Mouse (Mus musculus) hindbrain, embryonic 14.5 days (tissue): ENCODE data around the gene Hmga1. TPM values are rescaled to one million over a fixed set of nuclear protein-coding genes. Genes with fewer than 3 reads are reported as not detected.
A peak's percentile ranks its signal among the peaks of the same experiment; 100 is the strongest.

ENCODE experiments used
- ATAC-seq: fragments of 200-750 bp; cut with Nextera tagmentation; 2 replicates; pipeline ENCODE4 v1.8.0; 2017; ENCODE audit warnings: moderate number of reproducible peaks, mild to moderate bottlenecking, moderate TSS enrichment, moderate library complexity; ENCODE audit not compliant: low FRiP score
- DNase-seq: peaks from one replicate; pipeline ENCODE4 v3.0.0-alpha.2; 2015; ENCODE audit warnings: low spot score
- H3K27ac ChIP-seq: fragments of 300-500 bp; sonication (generic); 2 replicates; pipeline ENCODE4 v1.5.1; 2014; ENCODE audit warnings: mild to moderate bottlenecking, moderate library complexity
- H3K27me3 ChIP-seq: fragments of 300-500 bp; sonication (generic); 2 replicates; pipeline ENCODE4 v1.6.1; 2014; ENCODE audit warnings: mild to moderate bottlenecking, low read length, mixed read lengths; ENCODE audit not compliant: control insufficient read depth, insufficient read depth
- H3K36me3 ChIP-seq: fragments of 300-500 bp; sonication (generic); replicated peaks from 2 replicates; pipeline ENCODE4 v1.6.1; 2014; ENCODE audit not compliant: control insufficient read depth, insufficient read depth
- H3K4me1 ChIP-seq: fragments of 300-500 bp; sonication (generic); replicated peaks from 2 replicates; pipeline ENCODE4 v1.6.1; 2014; ENCODE audit warnings: antibody characterized with exemption, low read length, mixed read lengths; ENCODE audit not compliant: control insufficient read depth, insufficient read depth
- H3K4me2 ChIP-seq: fragments of 300-500 bp; sonication (generic); replicated peaks from 2 replicates; pipeline ENCODE4 v1.6.1; 2014; ENCODE audit warnings: mild to moderate bottlenecking, moderate library complexity
- H3K4me3 ChIP-seq: fragments of 300-500 bp; sonication (generic); replicated peaks from 2 replicates; pipeline ENCODE4 v1.5.1; 2014; ENCODE audit warnings: mild to moderate bottlenecking, low read length
- H3K9ac ChIP-seq: fragments of 300-500 bp; sonication (generic); 2 replicates; pipeline ENCODE4 v1.6.1; 2014
- H3K9me3 ChIP-seq: fragments of 300-500 bp; sonication (generic); 2 replicates; pipeline ENCODE4 v1.6.1; 2016; ENCODE audit warnings: low read length; ENCODE audit not compliant: control insufficient read depth
- WGBS: fragments of 180-500 bp; shearing (Covaris S2); extraction: QIAGEN DNeasy Blood & Tissue Kit; methylation state at CpG from one replicate; pipeline ENCODE4 v1.1.7; 2014; 5-methylcytosine and 5-hydroxymethylcytosine counted together
- polyA plus RNA-seq: library from polyadenylated mRNA; unstranded; fragments of >200 nt; fragmentation: Nextera tagmentation; extraction: Ambion mirVana; gene quantifications from 2 replicates; pipeline ENCODE4 v1.2.1, GENCODE M21; 2014

Gene Hmga1
- polyA plus RNA-seq, 1 experiment from 2014 or later, result 136 TPM

DNA sequence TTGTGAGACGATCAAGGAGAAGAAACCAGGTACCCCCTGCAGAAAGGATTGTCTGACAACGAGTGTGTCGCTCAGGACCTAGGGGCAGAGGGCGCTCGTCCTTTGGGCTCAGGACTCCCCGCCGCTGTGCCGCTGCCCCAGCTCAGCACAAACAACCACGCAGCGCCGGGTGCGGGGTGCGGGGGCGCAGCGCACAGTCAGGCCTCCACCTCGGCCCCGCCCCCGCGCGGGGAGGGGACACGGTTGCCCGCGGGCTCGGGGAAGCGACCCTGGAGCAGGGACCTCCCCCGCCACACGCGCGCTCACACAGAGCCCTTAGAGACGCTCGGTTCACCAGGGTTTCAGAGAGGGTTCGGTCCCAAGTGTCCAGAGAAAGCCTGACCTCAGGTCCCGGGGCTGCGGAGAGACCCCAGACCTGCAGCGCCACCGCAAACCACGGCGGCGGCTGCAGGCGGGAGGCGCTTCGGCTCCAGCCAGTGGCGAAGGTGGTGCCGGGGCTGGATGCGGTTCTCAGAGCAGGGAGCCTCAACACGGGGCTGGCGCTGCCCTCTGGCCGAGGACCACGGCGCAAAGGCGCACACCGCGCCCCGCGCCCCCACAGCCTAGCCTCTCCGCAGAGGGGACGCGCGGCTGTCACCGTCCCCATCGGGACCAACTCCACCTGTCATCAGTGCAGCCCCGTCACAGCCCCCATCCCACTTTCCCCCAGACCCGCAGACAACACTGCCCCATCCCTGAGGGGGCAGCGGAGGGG, 44.3 kb upstream of the Hmga1 start:
- peak overlapping the region; percentile 97 for H3K4me2 ChIP-seq
- ATAC-seq (no peak; the same call in 1 of the 2 replicates), DNase-seq (no peak)
- H3K4me1 ChIP-seq, result peaks cover 16% of the 10 kb centered on the region
- peak overlapping the region; percentile 66; the same call in 1 of the 2 replicates for H3K27ac ChIP-seq
- peak overlapping the region; percentile 78 for H3K9ac ChIP-seq
- peaks cover 16% of the 10 kb centered on the region for H3K27me3 ChIP-seq
- H3K9me3 ChIP-seq, result no peaks in the 10 kb centered on the region
- WGBS, result under 1% methylated on average over 57 of the region's 64 CpGs
- no peaks in the 10 kb centered on the region for H3K36me3 ChIP-seq
- H3K4me3 ChIP-seq, result peak overlapping the region; percentile 70

- DNase-seq (no peak), ATAC-seq (no peak)
- no peaks in the 10 kb centered on the region for H3K9me3 ChIP-seq
- H3K4me3 ChIP-seq, result peak overlapping the region; percentile 70
- H3K27ac ChIP-seq, result peak overlapping the region; percentile 66
- peak overlapping the region; percentile 78 for H3K9ac ChIP-seq
- no peaks in the 10 kb centered on the region for H3K36me3 ChIP-seq
- peaks cover 16% of the 10 kb centered on the region for H3K4me1 ChIP-seq
- WGBS, result under 1% methylated on average over 61 of the region's 78 CpGs
- peaks cover 16% of the 10 kb centered on the region for H3K27me3 ChIP-seq
- H3K4me2 ChIP-seq, result peak overlapping the region; percentile 97
Measured at GRCm38 (mm10) chr17:27512619-27513161, 43.6 kb upstream of the Hmga1 start.

DNA sequence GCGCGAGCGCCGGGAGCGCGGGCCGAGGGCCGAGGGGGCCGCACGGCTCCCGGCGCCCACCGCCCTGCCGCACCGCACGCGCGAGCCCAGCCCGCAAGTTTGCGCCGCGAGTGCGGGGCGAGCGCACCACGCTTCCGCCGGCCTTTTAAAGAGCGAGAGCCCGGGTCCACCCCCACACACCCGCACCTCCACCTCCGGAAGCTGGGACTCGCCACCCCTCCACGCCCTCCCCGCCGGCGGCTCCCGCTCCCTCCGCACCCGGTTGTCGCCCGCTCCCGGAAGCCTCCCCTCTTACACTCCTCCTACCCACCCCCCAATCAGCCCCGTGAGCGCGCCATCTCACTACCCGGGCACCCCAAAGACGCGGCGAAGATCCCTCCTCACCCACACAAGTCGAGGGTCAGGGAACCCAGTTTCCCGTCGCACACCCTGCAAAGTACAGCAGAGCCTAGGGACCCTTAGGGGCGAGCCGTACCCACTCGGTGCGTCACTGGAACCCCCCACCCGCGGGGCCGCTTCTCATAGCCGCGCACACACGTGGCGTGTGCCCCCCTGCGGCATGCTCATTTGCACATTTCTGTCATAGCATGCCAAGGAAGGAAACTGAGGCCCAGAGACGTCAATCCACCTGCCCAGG, 42.9 kb upstream of the Hmga1 start:
- WGBS, result under 1% methylated on average over 35 of the region's 66 CpGs
- H3K4me3 ChIP-seq, result peak overlapping the region; percentile 70
- peaks cover 16% of the 10 kb centered on the region for H3K4me1 ChIP-seq
- H3K9me3 ChIP-seq, result no peaks in the 10 kb centered on the region
- H3K27ac ChIP-seq, result peak overlapping the region; percentile 66
- H3K27me3 ChIP-seq, result peaks cover 15% of the 10 kb centered on the region
- peak; percentile 34; the same call in 1 of the 2 replicates for ATAC-seq
- peak overlapping the region; percentile 97 for H3K4me2 ChIP-seq
- DNase-seq, result no peak
- H3K9ac ChIP-seq, result peak overlapping the region; percentile 78
- H3K36me3 ChIP-seq, result no peaks in the 10 kb centered on the region

- DNase-seq, result no peak
- peaks cover 9% of the 10 kb centered on the region for H3K27me3 ChIP-seq
- no peak overlapping the region for H3K9ac ChIP-seq
- peaks cover 23% of the 10 kb centered on the region for H3K4me1 ChIP-seq
- no peak overlapping the region for H3K27ac ChIP-seq
- no peaks in the 10 kb centered on the region for H3K9me3 ChIP-seq
- H3K4me2 ChIP-seq, result peak overlapping the region; percentile 97
- ATAC-seq, result 0 out of 2 replicates have a peak, but pooled peaks have one; percentile 21
- no peaks in the 10 kb centered on the region for H3K36me3 ChIP-seq
- H3K4me3 ChIP-seq, result peak overlapping the region; percentile 70
- 31% methylated on average over 27 of the region's 27 CpGs for WGBS
Measured at GRCm38 (mm10) chr17:27513916-27514762, 42.2 kb upstream of the Hmga1 start.

DNA sequence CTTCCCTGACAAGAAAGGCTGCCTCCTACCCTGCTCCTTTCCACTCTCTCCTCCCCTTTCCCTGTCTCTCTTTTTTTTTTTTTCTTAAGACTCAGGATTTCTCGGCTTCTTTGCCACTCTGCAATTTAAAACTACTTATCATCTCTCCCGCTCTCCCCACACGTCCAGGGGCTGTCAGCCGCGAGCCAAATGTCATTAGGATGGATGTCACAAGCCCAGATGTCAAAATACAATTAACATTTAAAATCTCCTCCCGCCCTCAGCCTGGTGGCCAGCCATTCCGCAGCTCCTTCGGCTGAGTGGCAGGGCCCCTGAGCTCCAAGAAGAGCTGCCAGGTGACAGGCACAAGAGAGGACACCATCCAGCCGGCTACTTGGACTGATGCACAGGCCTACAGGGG, 38.0 kb upstream of the Hmga1 start:
- H3K4me2 ChIP-seq, result no peak overlapping the region
- no peaks in the 10 kb centered on the region for H3K9me3 ChIP-seq
- H3K4me1 ChIP-seq, result peaks cover 22% of the 10 kb centered on the region; the same call in 1 of the 2 replicates
- WGBS, result 10% methylated on average over 9 of the region's 9 CpGs
- H3K4me3 ChIP-seq, result no peak overlapping the region
- H3K27ac ChIP-seq, result 0 out of 2 replicates have a peak overlapping the region, but pooled peaks have one; percentile 14
- no peak for DNase-seq
- H3K9ac ChIP-seq, result no peak overlapping the region
- no peak for ATAC-seq
- no peaks in the 10 kb centered on the region for H3K36me3 ChIP-seq
- peaks cover 19% of the 10 kb centered on the region for H3K27me3 ChIP-seq

DNA sequence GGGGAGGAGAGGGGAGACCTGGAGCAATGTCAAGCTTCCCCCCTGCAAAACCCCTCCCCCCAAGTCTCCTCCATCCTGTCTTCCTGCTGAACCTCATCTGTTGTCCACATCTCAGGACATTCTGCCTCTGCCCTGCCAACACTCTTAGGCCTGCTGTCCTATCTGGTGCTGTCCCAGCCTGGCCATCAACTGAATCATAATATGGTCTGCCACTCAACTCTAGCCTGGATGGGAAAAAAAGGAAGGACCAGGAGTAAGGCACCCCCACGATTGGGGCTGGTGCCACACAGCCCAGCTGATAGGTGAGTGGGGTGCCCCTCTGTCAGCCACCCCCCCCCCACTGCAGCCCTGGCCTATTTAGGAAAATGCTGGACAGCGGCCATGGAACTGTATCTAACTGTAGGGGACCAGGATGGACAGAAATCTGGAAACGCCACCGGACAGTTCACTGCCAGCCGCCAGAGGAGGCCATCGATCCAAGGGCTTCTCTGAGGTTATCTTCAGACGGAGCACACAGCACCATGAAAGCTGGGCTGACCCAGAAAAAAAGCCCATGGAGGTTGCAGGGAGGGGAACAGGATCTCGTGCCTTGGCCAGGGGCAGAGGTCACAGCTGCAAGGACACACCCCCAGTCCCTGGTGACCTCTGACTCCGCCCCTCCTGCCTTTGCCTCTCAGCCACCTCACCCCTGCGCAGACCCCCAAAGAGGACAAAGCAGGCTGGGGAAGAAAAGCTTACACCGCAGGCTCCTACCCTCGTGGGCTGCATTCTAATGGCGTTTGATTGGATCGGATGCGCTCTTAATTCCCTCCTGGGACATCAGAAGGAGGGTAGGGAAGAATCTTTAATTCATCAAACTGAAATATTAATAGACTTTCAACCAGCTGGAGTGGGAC, 37.3 kb upstream of the Hmga1 start:
- no peaks in the 10 kb centered on the region for H3K36me3 ChIP-seq
- H3K4me2 ChIP-seq, result no peak overlapping the region
- ATAC-seq (no peak), DNase-seq (no peak)
- H3K9ac ChIP-seq, result no peak overlapping the region
- WGBS, result 15% methylated on average over 15 of the region's 15 CpGs
- H3K9me3 ChIP-seq, result no peaks in the 10 kb centered on the region
- H3K27me3 ChIP-seq, result peaks cover 14% of the 10 kb centered on the region
- H3K27ac ChIP-seq, result 0 out of 2 replicates have a peak overlapping the region, but pooled peaks have one; percentile 14
- H3K4me3 ChIP-seq, result no peak overlapping the region
- H3K4me1 ChIP-seq, result peaks cover 15% of the 10 kb centered on the region; the same call in 1 of the 2 replicates

DNA sequence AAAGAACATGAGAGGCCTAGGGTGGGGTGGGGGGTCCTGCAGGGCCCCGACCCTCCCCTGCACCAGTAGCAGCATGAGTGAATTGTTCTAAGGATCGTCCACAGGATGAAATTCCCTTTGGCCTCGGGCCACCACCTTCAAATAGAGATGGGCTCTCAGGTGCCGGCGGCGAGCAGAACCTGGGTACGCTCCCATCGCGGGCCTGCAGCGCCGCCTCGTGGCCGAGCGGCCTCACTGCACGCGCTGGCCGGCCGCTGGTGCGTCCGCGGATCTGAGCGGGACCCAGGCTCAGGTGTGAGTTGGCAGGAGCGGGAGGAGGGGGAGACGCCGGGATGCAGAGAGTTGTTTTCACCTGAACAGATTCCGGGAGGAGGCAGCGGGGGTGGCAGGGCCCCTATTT, 35.7 kb upstream of the Hmga1 start:
- 0% methylated on average over 27 of the region's 27 CpGs for WGBS
- DNase-seq, result peak; percentile 83
- peaks cover 10% of the 10 kb centered on the region; the same call in 1 of the 2 replicates for H3K27me3 ChIP-seq
- no peak overlapping the region for H3K27ac ChIP-seq
- H3K9ac ChIP-seq, result no peak overlapping the region
- H3K4me3 ChIP-seq, result no peak overlapping the region
- peaks cover 15% of the 10 kb centered on the region; the same call in 1 of the 2 replicates for H3K4me1 ChIP-seq
- ATAC-seq, result no peak
- H3K36me3 ChIP-seq, result no peaks in the 10 kb centered on the region
- peak overlapping the region; percentile 41 for H3K4me2 ChIP-seq
- H3K9me3 ChIP-seq, result no peaks in the 10 kb centered on the region

DNA sequence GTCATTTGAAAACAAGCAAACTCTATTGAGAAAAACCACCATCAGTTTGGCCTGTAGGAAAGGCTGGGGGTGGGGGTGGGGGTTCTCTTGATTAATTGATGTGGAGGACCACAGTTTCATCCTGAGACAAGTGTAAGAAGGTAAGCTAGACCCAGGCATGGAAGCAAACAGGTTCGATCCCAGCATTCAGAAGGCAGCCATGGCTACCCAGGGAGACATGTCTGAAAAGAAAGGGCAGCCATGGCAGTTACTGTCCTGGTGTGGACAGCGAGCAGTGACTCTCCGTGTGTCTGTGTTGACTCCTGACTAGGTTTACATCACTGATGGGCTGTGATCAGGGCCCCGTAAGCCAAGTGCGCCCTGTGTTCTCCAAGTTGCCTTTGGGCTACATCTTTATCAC, 35.0 kb upstream of the Hmga1 start, which contains the start of gene Grm4:
TSS of gene Grm4 (minus strand) at position 101 of the 400 bp plus-strand sequence.
- Histone ChIP-seq H3K4me3 (no peak within 1 kb of the TSS), H3K4me2 (peak within 1 kb of the TSS; percentile 41), H3K9ac (no peak within 1 kb of the TSS), H3K27ac (no peak within 1 kb of the TSS), H3K27me3 (peaks cover 10% of the 10 kb centered on the region; the same call in 1 of the 2 replicates), H3K4me1 (peaks cover 15% of the 10 kb centered on the region; the same call in 1 of the 2 replicates), H3K36me3 (no peaks in the 10 kb centered on the region), H3K9me3 (no peaks in the 10 kb centered on the region)
- 71% methylated on average over 5 of the region's 5 CpGs for WGBS
- ATAC-seq, result no peak
- no peak for DNase-seq
